Mouse (Mus musculus): Measurements from ENCODE around the gene 9530068E07Rik.

GRCm38 (mm10) chr11:52419861-52420260, 23.6 kb downstream of the 9530068E07Rik start:
- TF ChIP-seq MAFK (IDR thresholded peaks at IDR 0.05; ENCODE audit: insufficient read depth, low read depth, low read length), result no peak
- no peak for TF ChIP-seq ZC3H11A (IDR thresholded peaks at IDR 0.05; ENCODE audit: borderline replicate concordance, low read depth, low read length)
- no peak for TF ChIP-seq CHD2 (IDR thresholded peaks at IDR 0.05; ENCODE audit: low read depth, low read length)
- TF ChIP-seq HCFC1 (IDR thresholded peaks at IDR 0.05; ENCODE audit: borderline replicate concordance, insufficient read depth, low read length), result no peak
- no peak for TF ChIP-seq ZNF384 (IDR thresholded peaks at IDR 0.05; ENCODE audit: low read depth, low read length)
